Mouse (Mus musculus): ENCODE results near the gene Taar7e.
"Not testable (repeated sequence)": the region's sequence is repeated elsewhere in the genome, so short reads cannot be mapped to it uniquely, and the experiment has no call there.

Gene Taar7e

GRCm38 (mm10) chr10:24037314-24037713, at the start of gene Taar7e:
TSS of gene Taar7e (plus strand) at chr10:24037614.
- DNase-seq (ENCODE audit: low read depth, low spot score), result no peak

- no peak for DNase-seq (ENCODE audit: low read depth, low spot score)
These were observed 44.0 kb upstream of the Taar7e start, which contains the start of gene Taar7a for GRCm38 (mm10) chr10:23993381-23993780. TSS of gene Taar7a (minus strand) at chr10:23993481.

GRCm38 (mm10) chr10:23999639-24000038, 37.8 kb upstream of the Taar7e start, which contains the start of gene Taar7b:
TSS of gene Taar7b (plus strand) at chr10:23999939.
- no peak for DNase-seq (ENCODE audit: low read depth, low spot score)

GRCm38 (mm10) chr10:24006442-24006841, 31.0 kb upstream of the Taar7e start:
- no peak for DNase-seq (ENCODE audit: low read depth, low spot score)

- no peak for DNase-seq (ENCODE audit: low read depth, low spot score)
These were observed 30.4 kb upstream of the Taar7e start for GRCm38 (mm10) chr10:24007034-24007433.

- DNase-seq (ENCODE audit: low read depth, low spot score), result no peak
These were observed 29.3 kb upstream of the Taar7e start for GRCm38 (mm10) chr10:24008143-24008542.

GRCm38 (mm10) chr10:24026922-24027321, 10.5 kb upstream of the Taar7e start, which contains the start of gene Taar7d:
TSS of gene Taar7d (plus strand) at chr10:24027222.
- no peak for DNase-seq (ENCODE audit: low read depth, low spot score)

GRCm38 (mm10) chr10:24031347-24031746, 6.1 kb upstream of the Taar7e start:
- no peak for DNase-seq (ENCODE audit: low read depth, low spot score)

GRCm38 (mm10) chr10:24040120-24040869, 2.9 kb downstream of the Taar7e start:
- no peak for DNase-seq (ENCODE audit: low read depth, low spot score)

GRCm38 (mm10) chr10:24049210-24049609, 11.8 kb downstream of the Taar7e start, which contains the start of gene Taar7f:
TSS of gene Taar7f (plus strand) at chr10:24049510.
- no peak for DNase-seq (ENCODE audit: low read depth, low spot score)

GRCm38 (mm10) chr10:24052039-24052438, 14.6 kb downstream of the Taar7e start:
- no peak for DNase-seq (ENCODE audit: low read depth, low spot score)

GRCm38 (mm10) chr10:24058986-24059385, 21.6 kb downstream of the Taar7e start:
- DNase-seq (ENCODE audit: low read depth, low spot score), result no peak

GRCm38 (mm10) chr10:24074751-24075150, 37.3 kb downstream of the Taar7e start:
- not testable (repeated sequence) for DNase-seq (ENCODE audit: low read depth, low spot score)

GRCm38 (mm10) chr10:24076200-24076599, 38.8 kb downstream of the Taar7e start, which contains the start of gene Taar8a:
TSS of gene Taar8a (plus strand) at chr10:24076500.
- DNase-seq (ENCODE audit: low read depth, low spot score), result not testable (repeated sequence)

GRCm38 (mm10) chr10:24080166-24080565, 42.8 kb downstream of the Taar7e start:
- no peak for DNase-seq (ENCODE audit: low read depth, low spot score)

GRCm38 (mm10) chr10:24085936-24086335, 48.5 kb downstream of the Taar7e start:
- no peak for DNase-seq (ENCODE audit: low read depth, low spot score)

- DNase-seq (ENCODE audit: low read depth, low spot score), result no peak
These were observed 49.1 kb downstream of the Taar7e start for GRCm38 (mm10) chr10:24086555-24086954.

GRCm38 (mm10) chr10:24087168-24087567, 49.8 kb downstream of the Taar7e start:
- DNase-seq (ENCODE audit: low read depth, low spot score), result no peak

Measured in c-Kit-negative CD71-positive TER-119-positive erythroid progenitor cells, embryonic 14.5 days (primary cell).